Mouse (Mus musculus) kidney, adult 2 months (tissue): ENCODE data around the gene Sox6.

Experiments
- CTCF ChIP-seq: fragments of 200-500 bp; conservative IDR thresholded peaks from 2 replicates; pipeline ENCODE4 v1.5.1; 2011; ENCODE audit warnings: low read depth, mild to moderate bottlenecking, control low read depth, low read length, moderate library complexity, mixed read lengths; ENCODE audit not compliant: insufficient read depth, insufficient read length
- POLR2A ChIP-seq: fragments of 200-500 bp; IDR thresholded peaks from one replicate; pipeline ENCODE4 v1.6.1; 2011; ENCODE audit warnings: low read depth, low read length, control low read depth

DNA sequence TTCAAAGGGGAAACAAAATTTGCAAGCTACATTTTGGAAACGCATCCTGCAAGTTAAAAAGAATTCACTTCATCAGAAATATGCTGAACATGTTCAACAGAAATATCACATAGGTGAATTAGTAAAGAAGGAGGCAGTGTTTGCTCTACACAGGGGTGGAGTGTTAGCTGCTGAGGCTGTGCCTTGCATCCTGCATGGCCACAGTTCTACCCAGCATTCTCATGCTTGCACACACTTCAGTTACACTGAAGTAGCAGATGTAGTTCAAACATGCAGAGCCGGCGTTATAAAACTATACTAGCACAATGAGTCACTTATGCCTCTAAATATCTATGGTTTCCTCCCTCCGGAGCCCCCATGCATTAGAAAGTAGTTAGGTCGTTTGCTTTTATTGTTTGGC, 94.3 kb downstream of the Sox6 start:
- TF ChIP-seq POLR2A (no peak), CTCF (no peak)
